Mouse (Mus musculus): ENCODE measurements around the gene Hoxa6. TPM values are rescaled to one million over a fixed set of nuclear protein-coding genes. Genes with fewer than 3 reads are reported as not detected.

Hoxa6 gene
- polyA plus RNA-seq, 1 experiment = 0.52 TPM

GRCm38 (mm10) chr6:52216691-52217458 lies 8.4 kb upstream of the Hoxa6 start:
- no peaks in the 10 kb centered on the region for H3K36me3 ChIP-seq (ENCODE audit: control insufficient read depth, insufficient read depth, low read length)
- peak overlapping the region; percentile 56 for H3K4me3 ChIP-seq (ENCODE audit: low read depth, low read length)
- peaks cover 88% of the 10 kb centered on the region for H3K27me3 ChIP-seq (ENCODE audit: control insufficient read depth, insufficient read depth, low read length)
- peaks cover 16% of the 10 kb centered on the region for H3K4me1 ChIP-seq (ENCODE audit: control insufficient read depth, insufficient read depth, insufficient read length, low read length)
- 3% methylated on average over 60 of the region's 60 CpGs for WGBS
- no peak overlapping the region for H3K27ac ChIP-seq (ENCODE audit: insufficient read depth, low read depth, low read length)
- TF ChIP-seq CTCF (IDR thresholded peaks at IDR 0.05; ENCODE audit: extremely low read depth, insufficient read length, insufficient replicate concordance, low read depth, low read length) (no peak), POLR2A (IDR thresholded peaks at IDR 0.05; ENCODE audit: low read depth, low read length) (no peak)

DNA sequence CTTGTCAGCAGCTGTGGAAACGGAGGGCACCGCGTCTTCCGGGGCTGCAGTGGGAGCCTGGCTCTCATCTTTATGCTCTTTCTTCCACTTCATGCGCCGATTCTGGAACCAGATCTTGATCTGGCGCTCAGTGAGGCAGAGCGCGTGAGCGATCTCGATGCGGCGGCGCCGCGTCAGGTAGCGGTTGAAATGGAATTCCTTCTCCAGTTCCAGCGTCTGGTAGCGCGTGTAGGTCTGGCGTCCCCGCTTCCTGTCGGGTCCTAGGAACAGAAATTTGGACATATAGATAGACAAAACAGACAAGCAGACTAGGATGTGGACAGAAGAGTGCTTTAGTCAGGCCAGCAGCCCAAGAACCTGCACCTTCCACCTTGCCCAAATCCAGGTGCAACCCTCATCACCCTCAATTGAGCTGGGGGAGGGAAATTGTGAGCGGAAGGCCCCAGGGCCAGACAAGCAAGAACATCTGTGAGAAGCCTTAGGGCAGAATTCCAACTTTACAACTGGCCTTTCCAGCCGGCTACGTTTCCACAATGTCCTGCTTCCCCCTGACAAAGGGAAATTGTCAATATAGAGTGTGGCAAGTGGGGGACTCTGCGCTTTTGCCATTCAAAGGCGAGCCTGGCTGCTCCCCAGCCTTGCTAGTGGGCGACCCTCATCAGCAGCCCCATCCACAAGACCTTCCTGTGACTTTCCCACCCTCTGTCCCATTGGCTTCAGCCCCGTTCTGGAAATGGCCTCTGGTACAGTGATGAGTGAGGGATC lies 7.4 kb upstream of the Hoxa6 start:
- Histone ChIP-seq H3K4me3 (ENCODE audit: low read depth, low read length) (0 out of 2 replicates have a peak overlapping the region, but pooled peaks have one; percentile 12), H3K27ac (ENCODE audit: insufficient read depth, low read depth, low read length) (no peak overlapping the region), H3K36me3 (ENCODE audit: control insufficient read depth, insufficient read depth, low read length) (no peaks in the 10 kb centered on the region), H3K27me3 (ENCODE audit: control insufficient read depth, insufficient read depth, low read length) (peaks cover 87% of the 10 kb centered on the region), H3K4me1 (ENCODE audit: control insufficient read depth, insufficient read depth, insufficient read length, low read length) (peaks cover 11% of the 10 kb centered on the region)
- WGBS = 11% methylated on average over 30 of the region's 30 CpGs
- TF ChIP-seq POLR2A (IDR thresholded peaks at IDR 0.05; ENCODE audit: low read depth, low read length) = no peak

- no peak for TF ChIP-seq CTCF (IDR thresholded peaks at IDR 0.05; ENCODE audit: extremely low read depth, insufficient read length, insufficient replicate concordance, low read depth, low read length)
- TF ChIP-seq POLR2A (IDR thresholded peaks at IDR 0.05; ENCODE audit: low read depth, low read length) = no peak
- Histone ChIP-seq H3K4me3 (ENCODE audit: low read depth, low read length) (no peak overlapping the region), H3K27ac (ENCODE audit: insufficient read depth, low read depth, low read length) (no peak overlapping the region), H3K36me3 (ENCODE audit: control insufficient read depth, insufficient read depth, low read length) (no peaks in the 10 kb centered on the region), H3K27me3 (ENCODE audit: control insufficient read depth, insufficient read depth, low read length) (peaks cover 84% of the 10 kb centered on the region), H3K4me1 (ENCODE audit: control insufficient read depth, insufficient read depth, insufficient read length, low read length) (peaks cover 11% of the 10 kb centered on the region)
- 35% methylated on average over 3 of the region's 3 CpGs for WGBS
Observed at GRCm38 (mm10) chr6:52215070-52215469, 6.5 kb upstream of the Hoxa6 start.

- Histone ChIP-seq H3K36me3 (ENCODE audit: control insufficient read depth, insufficient read depth, low read length) (no peaks in the 10 kb centered on the region), H3K4me1 (ENCODE audit: control insufficient read depth, insufficient read depth, insufficient read length, low read length) (peaks cover 11% of the 10 kb centered on the region), H3K27ac (ENCODE audit: insufficient read depth, low read depth, low read length) (no peak overlapping the region), H3K4me3 (ENCODE audit: low read depth, low read length) (no peak overlapping the region), H3K27me3 (ENCODE audit: control insufficient read depth, insufficient read depth, low read length) (peaks cover 85% of the 10 kb centered on the region)
- TF ChIP-seq POLR2A (IDR thresholded peaks at IDR 0.05; ENCODE audit: low read depth, low read length) = no peak
- no peak for TF ChIP-seq CTCF (IDR thresholded peaks at IDR 0.05; ENCODE audit: extremely low read depth, insufficient read length, insufficient replicate concordance, low read depth, low read length)
- WGBS = 39% methylated on average over 5 of the region's 5 CpGs
Observed at GRCm38 (mm10) chr6:52214271-52214670, 5.7 kb upstream of the Hoxa6 start.

GRCm38 (mm10) chr6:52213119-52213986 lies 4.8 kb upstream of the Hoxa6 start, which contains the start of the genes Hoxa3 and Gm28308:
Gene Hoxa3, minus strand, starts transcription at chr6:52213336.
Gene Gm28308, minus strand, starts transcription at chr6:52213339.
- H3K36me3 ChIP-seq (ENCODE audit: control insufficient read depth, insufficient read depth, low read length) = no peaks in the 10 kb centered on the region
- peak within 1 kb of the TSS; percentile 63 for H3K4me3 ChIP-seq (ENCODE audit: low read depth, low read length)
- H3K27ac ChIP-seq (ENCODE audit: insufficient read depth, low read depth, low read length) = peak within 1 kb of the TSS; percentile 64
- TF ChIP-seq POLR2A (IDR thresholded peaks at IDR 0.05; ENCODE audit: low read depth, low read length) = no peak
- TF ChIP-seq CTCF (IDR thresholded peaks at IDR 0.05; ENCODE audit: extremely low read depth, insufficient read length, insufficient replicate concordance, low read depth, low read length) = no peak
- peaks cover 86% of the 10 kb centered on the region for H3K27me3 ChIP-seq (ENCODE audit: control insufficient read depth, insufficient read depth, low read length)
- 12% methylated on average over 38 of the region's 38 CpGs for WGBS
- peaks cover 11% of the 10 kb centered on the region for H3K4me1 ChIP-seq (ENCODE audit: control insufficient read depth, insufficient read depth, insufficient read length, low read length)

DNA sequence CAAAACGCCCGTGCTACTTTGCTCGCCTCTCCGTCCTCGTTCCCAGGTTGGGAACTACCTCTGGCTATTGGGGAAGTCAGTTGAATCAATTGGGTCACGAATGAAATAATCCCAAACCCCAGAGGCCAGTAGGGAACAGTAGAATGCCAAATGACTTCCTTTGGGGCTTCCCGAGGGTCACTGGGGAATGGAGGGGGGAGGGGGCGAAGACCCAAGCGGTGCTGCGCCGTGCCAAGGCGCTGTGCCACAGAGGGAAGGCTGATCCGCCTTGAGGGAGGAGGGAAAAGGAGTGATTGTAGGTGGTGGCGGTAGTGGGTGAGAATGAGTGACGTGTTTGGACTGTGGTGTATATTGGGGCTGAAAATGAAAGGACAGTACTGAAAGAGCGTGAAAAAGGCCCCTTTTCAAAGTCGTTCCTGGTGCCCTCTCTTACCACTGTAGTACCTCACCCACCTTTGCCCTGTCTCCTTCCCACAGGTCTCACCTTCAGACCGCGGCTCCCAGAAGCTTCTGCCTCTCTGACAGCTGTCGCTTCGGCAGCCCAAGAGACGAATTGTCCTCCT lies 4.1 kb upstream of the Hoxa6 start:
- Histone ChIP-seq H3K27ac (ENCODE audit: insufficient read depth, low read depth, low read length) (peak overlapping the region; percentile 64), H3K36me3 (ENCODE audit: control insufficient read depth, insufficient read depth, low read length) (no peaks in the 10 kb centered on the region), H3K27me3 (ENCODE audit: control insufficient read depth, insufficient read depth, low read length) (peaks cover 84% of the 10 kb centered on the region), H3K4me3 (ENCODE audit: low read depth, low read length) (peak overlapping the region; percentile 63), H3K4me1 (ENCODE audit: control insufficient read depth, insufficient read depth, insufficient read length, low read length) (peaks cover 11% of the 10 kb centered on the region)
- no peak for TF ChIP-seq CTCF (IDR thresholded peaks at IDR 0.05; ENCODE audit: extremely low read depth, insufficient read length, insufficient replicate concordance, low read depth, low read length)
- TF ChIP-seq POLR2A (IDR thresholded peaks at IDR 0.05; ENCODE audit: low read depth, low read length) = no peak
- whole genome bisulfite sequencing = 6% methylated on average over 22 of the region's 22 CpGs
